Mouse (Mus musculus) urinary bladder, postnatal 14 days (tissue): ENCODE data around the gene Wfdc6b.
"Not testable (repeated sequence)": the region's sequence is repeated elsewhere in the genome, so short reads cannot be mapped to it uniquely, and the experiment has no call there.

Source experiments
- DNase-seq: peaks from one replicate; pipeline ENCODE4 v3.0.0; 2021; ENCODE audit warnings: low spot score

Wfdc6b gene

GRCm38 (mm10) chr2:164613471-164613870, at the start of gene Wfdc6b, which contains the start of gene Wfdc8:
Gene Wfdc6b, plus strand, starts transcription at chr2:164613522.
Gene Wfdc8, minus strand, starts transcription at chr2:164613626.
- DNase-seq: peak; percentile 68

DNA sequence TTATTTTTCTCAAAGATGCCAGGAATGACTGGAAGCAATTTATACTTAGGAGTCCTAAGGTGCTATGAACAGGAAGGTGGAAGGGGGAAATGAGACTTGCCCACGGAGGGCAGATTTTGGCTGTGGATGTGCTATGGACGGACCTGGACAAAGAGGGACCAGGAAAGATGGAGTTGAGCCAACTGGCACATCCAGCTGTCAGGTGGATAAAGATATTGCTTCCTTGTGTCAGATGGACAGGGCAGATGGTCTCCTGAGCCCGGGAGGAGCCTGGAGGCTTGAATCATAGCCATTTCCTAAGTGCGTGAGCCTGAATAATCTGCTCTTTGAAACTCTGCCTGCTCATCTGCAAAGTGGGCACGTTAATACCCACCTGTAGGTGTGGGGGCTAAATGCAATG, 49.0 kb upstream of the Wfdc6b start:
- DNase-seq: no peak

DNA sequence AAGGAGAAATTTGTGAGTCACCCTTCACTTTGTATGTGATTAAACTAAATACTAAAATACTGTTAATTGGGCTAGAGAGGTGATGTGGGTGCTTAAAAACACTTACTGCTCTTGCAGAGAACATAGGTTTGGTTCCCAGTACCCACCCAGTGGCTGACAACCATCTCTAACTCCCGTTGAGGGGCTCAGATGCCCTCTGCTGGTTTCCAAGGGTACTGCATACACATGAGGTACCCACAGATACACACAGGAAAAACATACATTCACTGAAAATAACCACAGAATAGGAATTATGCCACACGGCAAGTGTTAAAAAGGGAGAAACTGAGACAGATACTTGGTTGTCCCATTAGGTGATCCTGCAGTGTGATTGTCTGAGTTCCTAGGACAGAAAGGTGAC, 46.3 kb upstream of the Wfdc6b start:
- DNase-seq: no peak

- DNase-seq: peak; percentile 57
Observed at GRCm38 (mm10) chr2:164567460-164567859, 45.9 kb upstream of the Wfdc6b start.

GRCm38 (mm10) chr2:164573359-164573758, 40.0 kb upstream of the Wfdc6b start, which contains the start of gene Spint3:
Gene Spint3, minus strand, starts transcription at chr2:164573459.
- not testable (repeated sequence) for DNase-seq

DNA sequence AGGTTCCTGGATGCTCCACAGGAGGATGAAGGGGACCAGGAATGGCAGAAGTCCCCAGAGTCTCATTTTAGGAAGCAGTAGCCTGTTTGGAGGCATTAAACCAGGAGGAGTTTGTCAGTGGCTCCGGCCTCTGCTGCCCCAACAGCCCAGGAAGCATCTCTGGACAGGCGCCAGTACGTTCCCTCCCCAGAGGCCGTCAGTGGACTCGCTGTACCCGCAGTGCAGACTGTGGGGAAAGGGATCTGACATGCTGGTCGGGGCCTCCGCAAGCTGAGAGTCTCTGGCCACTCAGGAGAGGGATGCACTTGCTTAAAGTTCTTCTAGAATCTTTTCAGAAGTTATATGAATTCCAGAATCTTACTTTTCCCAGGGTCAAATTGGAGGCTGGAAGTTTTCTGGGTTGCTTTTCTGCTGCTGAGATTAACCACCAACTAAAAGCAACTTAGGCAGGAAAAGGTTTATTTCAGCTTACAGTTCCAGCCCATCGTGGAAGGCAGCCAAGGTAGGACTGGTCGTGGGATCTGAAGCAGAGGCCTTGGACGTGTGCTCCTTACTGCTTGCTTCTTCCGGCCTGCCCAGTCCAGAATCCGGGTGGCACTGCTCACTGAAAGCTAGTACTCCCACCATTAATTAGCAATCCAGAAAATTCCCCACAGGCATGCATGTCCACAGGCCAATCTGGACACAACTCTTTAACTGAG, 28.1 kb upstream of the Wfdc6b start, which contains the start of gene Wfdc6a:
Gene Wfdc6a (minus strand): TSS at position 423 of the 701 bp plus-strand sequence.
- peak; percentile 36 for DNase-seq

DNA sequence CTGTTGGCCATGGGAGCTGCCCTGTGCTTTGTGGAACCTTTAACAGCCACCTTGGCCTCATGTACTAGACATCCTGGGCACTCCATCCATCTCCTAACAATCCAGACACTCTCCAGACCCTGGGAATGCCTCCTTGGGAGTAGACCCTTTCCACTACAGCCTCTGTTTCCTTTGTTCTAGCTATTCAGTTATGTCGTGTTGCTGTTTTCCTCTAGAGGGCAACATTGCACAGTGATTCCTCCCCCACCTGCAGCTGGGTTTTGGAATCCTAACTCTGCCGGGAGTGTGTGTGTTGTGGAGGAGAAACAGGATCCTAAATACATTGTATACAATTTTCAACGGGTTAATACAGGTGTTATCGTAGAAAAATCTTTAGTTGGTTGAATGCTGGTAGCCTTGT, 21.3 kb upstream of the Wfdc6b start:
- DNase-seq: no peak

GRCm38 (mm10) chr2:164593494-164593893, 19.8 kb upstream of the Wfdc6b start, which contains the start of gene Eppin:
Gene Eppin, minus strand, starts transcription at chr2:164593594.
- no peak for DNase-seq

- DNase-seq: no peak
Observed at GRCm38 (mm10) chr2:164600179-164600578, 13.1 kb upstream of the Wfdc6b start.

DNA sequence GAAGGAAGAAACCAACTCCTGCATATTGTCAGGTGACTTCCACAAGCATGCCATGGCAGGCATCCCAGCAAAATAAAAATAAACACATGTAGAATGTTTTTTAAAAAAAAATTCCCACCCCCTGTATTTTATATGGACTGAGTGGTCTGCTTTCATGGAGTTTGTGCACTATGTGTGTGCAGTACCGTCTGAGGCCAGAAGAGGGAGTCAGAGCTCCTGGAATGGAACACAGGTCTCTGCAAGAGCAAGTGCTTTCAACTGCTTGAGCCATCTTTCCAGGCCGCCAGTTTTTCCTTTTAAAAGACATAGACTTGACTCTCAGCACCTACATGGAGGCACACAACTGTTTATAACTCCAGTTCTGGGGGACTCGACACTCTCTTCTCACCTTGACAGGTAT, 9.8 kb upstream of the Wfdc6b start:
- no peak for DNase-seq

- no peak for DNase-seq
Observed at GRCm38 (mm10) chr2:164604411-164604810, 8.9 kb upstream of the Wfdc6b start.

DNA sequence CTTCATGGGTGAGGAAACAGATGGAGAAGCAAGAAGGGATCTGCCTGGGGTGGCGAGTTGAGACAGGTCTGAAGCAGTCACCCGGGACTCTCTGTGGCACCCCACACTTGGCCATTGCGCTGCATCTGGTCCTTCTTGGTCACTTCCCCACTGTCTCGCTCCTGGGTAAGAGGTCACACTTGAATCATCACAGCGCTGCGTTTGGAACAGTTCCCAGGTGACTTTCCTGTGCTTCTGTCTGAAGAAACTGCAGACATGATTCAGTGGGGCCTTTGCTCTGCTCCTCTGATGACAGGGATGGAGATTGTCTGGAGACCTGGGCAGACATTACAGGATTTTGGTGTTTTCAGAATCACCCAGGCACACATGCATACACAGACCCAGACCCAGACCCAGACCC, 4.5 kb upstream of the Wfdc6b start:
- DNase-seq: peak; percentile 26

- DNase-seq: no peak
Observed at GRCm38 (mm10) chr2:164615386-164615785, 2.1 kb downstream of the Wfdc6b start.

DNA sequence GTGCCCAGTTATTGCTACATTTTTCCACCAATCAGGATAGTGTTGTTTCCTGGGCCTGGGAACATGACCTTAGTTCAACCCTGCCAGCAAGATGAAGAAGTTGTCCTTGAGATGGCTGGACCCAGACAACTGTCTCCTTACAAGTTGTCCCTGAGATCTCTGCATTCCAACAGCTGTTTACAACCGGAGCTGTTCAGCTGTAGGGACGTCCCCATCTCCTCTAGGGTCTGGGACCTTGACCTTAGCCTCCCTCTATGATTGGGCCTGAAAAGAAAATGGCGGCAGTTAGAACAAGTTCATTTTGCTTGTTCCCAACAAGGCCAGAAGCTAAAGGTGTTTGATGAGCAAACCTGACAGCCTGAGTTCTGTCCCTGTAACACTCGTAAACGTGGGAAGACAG, 5.7 kb downstream of the Wfdc6b start:
- DNase-seq: no peak

- no peak for DNase-seq
Observed at GRCm38 (mm10) chr2:164621775-164622174, 8.5 kb downstream of the Wfdc6b start.

DNA sequence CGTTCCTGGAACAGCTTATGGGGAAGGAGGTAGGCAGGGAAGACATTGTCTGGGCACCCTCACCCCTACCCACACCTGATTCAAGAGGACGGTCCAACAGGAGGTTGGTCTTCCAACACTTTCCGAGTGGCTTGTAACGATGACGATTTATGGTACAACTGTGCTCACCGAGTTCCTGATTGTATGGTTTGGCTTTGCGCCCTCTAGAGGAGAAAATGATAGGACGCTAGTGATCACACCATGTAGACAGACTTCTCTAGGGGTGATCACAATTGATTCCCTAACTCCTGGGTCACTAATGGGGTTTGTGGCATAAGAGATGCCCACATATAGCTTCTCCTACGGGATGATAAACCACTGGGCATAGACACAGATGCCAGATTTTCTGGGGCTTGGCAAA, 21.9 kb downstream of the Wfdc6b start:
- DNase-seq: no peak

DNA sequence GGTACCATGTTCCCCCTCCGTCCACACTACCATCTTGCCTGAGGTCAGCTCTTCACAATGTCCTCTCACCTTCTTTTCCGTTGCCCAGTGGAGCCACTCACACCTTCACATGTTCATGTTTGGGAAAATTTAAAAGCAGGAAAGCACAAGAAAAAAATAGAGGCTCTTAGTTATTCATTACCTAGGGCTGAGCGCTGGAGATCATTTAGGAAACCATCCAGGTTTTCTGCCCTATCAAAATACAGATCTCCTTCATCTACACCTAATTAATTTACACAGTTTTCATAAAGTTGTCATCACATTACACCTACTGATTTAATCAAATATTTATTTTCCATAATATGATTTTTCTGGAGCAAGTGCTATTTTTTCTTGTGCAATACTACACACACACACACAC, 25.4 kb downstream of the Wfdc6b start, which contains the start of gene Wfdc16:
Gene Wfdc16 (minus strand): TSS at position 101 of the 400 bp plus-strand sequence.
- DNase-seq: no peak

- DNase-seq: no peak
Observed at GRCm38 (mm10) chr2:164641129-164641528, 27.8 kb downstream of the Wfdc6b start.

DNA sequence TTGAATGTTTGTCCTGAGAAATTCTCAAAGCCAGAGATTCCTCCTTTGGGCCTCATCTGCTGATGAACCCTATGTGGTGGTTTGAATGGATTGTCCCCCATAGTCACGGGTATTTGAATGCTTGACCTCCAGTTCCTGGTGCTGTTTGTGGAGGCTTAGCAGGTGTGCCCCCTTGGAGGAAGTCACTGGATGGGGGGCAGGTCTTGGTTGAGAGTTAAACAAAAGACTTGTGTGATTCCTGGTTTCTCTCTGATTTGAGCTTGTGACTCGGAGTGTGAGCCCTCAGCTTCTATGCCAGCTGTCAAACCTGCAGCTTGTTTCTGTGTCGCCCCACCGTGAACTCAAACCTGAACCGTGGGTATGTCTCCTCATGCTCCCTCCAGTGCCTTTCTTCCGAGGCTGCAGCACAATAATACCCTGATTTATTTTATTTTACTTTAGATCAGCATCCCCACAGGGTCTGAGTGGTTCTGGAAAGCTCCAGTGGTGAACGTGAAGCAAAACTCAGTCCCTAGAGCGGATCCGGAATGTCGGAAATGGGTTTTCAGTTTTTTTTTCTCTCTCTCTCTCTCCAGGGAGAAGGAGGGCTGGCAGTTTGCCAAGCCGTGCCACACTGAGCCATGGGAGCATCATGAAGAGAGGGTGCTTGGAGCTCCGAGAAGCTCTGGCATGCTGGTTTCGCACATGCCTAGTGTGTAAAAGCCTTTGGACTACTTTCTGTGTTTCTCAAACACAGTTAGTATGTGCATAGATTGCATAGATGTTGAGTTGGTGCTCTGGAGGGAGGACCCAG, 28.8 kb downstream of the Wfdc6b start:
- no peak for DNase-seq

DNA sequence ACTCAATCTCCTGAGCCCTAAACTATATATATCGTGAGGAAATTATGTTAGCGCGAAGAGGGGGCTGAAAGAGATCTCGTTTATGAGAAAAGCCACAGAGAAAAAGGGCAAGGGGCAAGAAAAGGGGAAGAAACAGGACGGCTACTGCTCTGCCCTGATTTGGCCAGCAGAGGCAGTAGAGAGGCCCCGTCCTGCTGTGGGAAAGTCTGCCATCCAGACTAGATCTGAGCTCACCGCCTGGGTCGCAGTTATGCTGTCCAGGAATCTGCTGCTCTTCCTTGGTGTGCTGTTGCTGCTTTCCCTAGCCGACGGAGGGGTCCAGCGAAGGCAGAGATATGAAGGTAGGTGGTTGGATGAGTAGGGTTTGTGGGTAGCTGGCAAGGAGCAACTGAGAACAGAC, 42.5 kb downstream of the Wfdc6b start, which contains the start of gene Wfdc10:
Gene Wfdc10 (plus strand): TSS at position 189 of the 400 bp plus-strand sequence.
- peak; percentile 60 for DNase-seq

- DNase-seq: no peak
Observed at GRCm38 (mm10) chr2:164656483-164656882, 43.2 kb downstream of the Wfdc6b start, which contains the start of gene Wfdc9. Gene Wfdc9, minus strand, starts transcription at chr2:164656583.

GRCm38 (mm10) chr2:164664851-164665250, 51.5 kb downstream of the Wfdc6b start:
- no peak for DNase-seq
